Mouse (Mus musculus): ENCODE data around the gene Cfap45. TPM values are rescaled to one million over a fixed set of nuclear protein-coding genes. Genes with fewer than 3 reads are reported as not detected.

Cfap45 gene
- total RNA-seq, 2 experiments from 2014 or later, result 3.7 to 4.5 TPM

Other genes starting within 250 kb of the Cfap45 start
- gene Atp1a2, start 222.7 kb upstream of the Cfap45 start, total RNA-seq (2021), result 100 to 1,000 TPM; 610 to 694 TPM
- 100 to 1,000 TPM; 126 to 139 TPM for gene Kcnj9, start 191.5 kb upstream of the Cfap45 start, total RNA-seq (2021)
- 10 to 100 TPM; 85.4 to 99.8 TPM for gene Kcnj10, start 179.6 kb upstream of the Cfap45 start, total RNA-seq (2021)
- 1 to 10 TPM; 8.9 to 9.2 TPM for gene Pigm, start 144.3 kb upstream of the Cfap45 start, total RNA-seq (2021)
- under 1 TPM; 0.41 to 0.46 TPM for gene Slamf9, start 45.4 kb upstream of the Cfap45 start, total RNA-seq (2021)
- gene Igsf9, start 39.0 kb upstream of the Cfap45 start, total RNA-seq (2021), result 10 to 100 TPM in 1 of 2 experiments, 1 to 10 TPM in 1; 8.7 to 11.1 TPM
- 10 to 100 TPM in 1 of 2 experiments, 1 to 10 TPM in 1; 10.0 to 10.8 TPM for gene Tagln2, start 20.8 kb upstream of the Cfap45 start, total RNA-seq (2021)
- under 1 TPM; 0.32 to 0.37 TPM for gene Vsig8, start 35.1 kb downstream of the Cfap45 start, total RNA-seq (2021)
- not detected for gene Slamf8, start 69.8 kb downstream of the Cfap45 start, total RNA-seq (2021)
- not detected for gene Fcrl6, start 81.8 kb downstream of the Cfap45 start, total RNA-seq (2021)
- gene Dusp23, start 112.2 kb downstream of the Cfap45 start, total RNA-seq (2021), result 1 to 10 TPM; 5.7 to 6.1 TPM
- gene Crp, start 177.3 kb downstream of the Cfap45 start, total RNA-seq (2021), result not detected